28 mouse cellular contexts compared by ENCODE assay signal in genomic region chr4:4699102-4699501, GRCm38 (mm10).
"Had no signal": no experiment of that assay in that cellular context is flagged by ENCODE, and none has a peak within 500 bp of the region (broad histone marks: within the 10 kb centered on the region; RNA-seq: fewer than 3 reads in every experiment).

No protein-coding gene starts in this region.

- DNase-seq: gastrocnemius, adult 2 months; gastrocnemius, postnatal 10 days; gastrocnemius, postnatal 25 days; heart, adult 18-20 months; heart, postnatal 10 days; heart, postnatal 4 days; kidney, adult 18-20 months; kidney, adult 8-10 months; kidney, postnatal 10 days; kidney, postnatal 25 days; kidney, postnatal 4 days; liver; liver, embryonic 13.5 days had no signal

- ATAC-seq: hindbrain, embryonic 16.5 days; inflammation-experienced regulatory T-cells, adult 6 months; intestine, embryonic 15.5 days; intestine, postnatal 0 days had no signal

- H3K36me3 ChIP-seq: heart, embryonic 10.5 days; heart, embryonic 12.5 days; hindbrain, embryonic 10.5 days; hindbrain, embryonic 12.5 days; intestine, embryonic 15.5 days; limb, embryonic 10.5 days; limb, embryonic 12.5 days; liver, embryonic 13.5 days; liver, embryonic 15.5 days had no signal

- H3K4me3 ChIP-seq: gastrocnemius, adult 2 months; heart, embryonic 10.5 days; heart, embryonic 12.5 days; hindbrain, embryonic 10.5 days; hindbrain, embryonic 12.5 days; intestine, embryonic 15.5 days; layer of hippocampus, adult 2 months; left cerebral cortex, adult 2 months; limb, embryonic 10.5 days; limb, embryonic 12.5 days; liver, embryonic 13.5 days; liver, embryonic 15.5 days had no signal

- H3K27me3 ChIP-seq: heart, embryonic 12.5 days; hindbrain, embryonic 12.5 days; intestine, embryonic 15.5 days; limb, embryonic 12.5 days; liver, embryonic 13.5 days; liver, embryonic 15.5 days had no signal

- H3K9me3 ChIP-seq: heart, embryonic 10.5 days; heart, embryonic 12.5 days; hindbrain, embryonic 10.5 days; hindbrain, embryonic 12.5 days; intestine, embryonic 15.5 days; limb, embryonic 10.5 days; limb, embryonic 12.5 days; liver, embryonic 13.5 days; liver, embryonic 15.5 days had no signal

- H3K4me1 ChIP-seq: heart, embryonic 10.5 days; heart, embryonic 12.5 days; hindbrain, embryonic 10.5 days; hindbrain, embryonic 12.5 days; intestine, embryonic 15.5 days; limb, embryonic 10.5 days; limb, embryonic 12.5 days; liver, embryonic 13.5 days; liver, embryonic 15.5 days had no signal

- H3K27ac ChIP-seq: gastrocnemius, adult 2 months; heart, embryonic 10.5 days; hindbrain, embryonic 10.5 days; hindbrain, embryonic 12.5 days; hindbrain, embryonic 14.5 days; intestine, embryonic 15.5 days; layer of hippocampus, adult 2 months; left cerebral cortex, adult 2 months; limb, embryonic 10.5 days; limb, embryonic 12.5 days; liver, embryonic 13.5 days; liver, embryonic 15.5 days had no signal

- H3K9ac ChIP-seq: heart, embryonic 12.5 days; hindbrain, embryonic 12.5 days; hindbrain, embryonic 14.5 days; intestine, embryonic 15.5 days; limb, embryonic 12.5 days; liver, embryonic 13.5 days; liver, embryonic 15.5 days had no signal

- H3K4me2 ChIP-seq: heart, embryonic 12.5 days; hindbrain, embryonic 12.5 days; hindbrain, embryonic 14.5 days; intestine, embryonic 15.5 days; limb, embryonic 12.5 days; liver, embryonic 11.5 days; liver, embryonic 13.5 days; liver, embryonic 15.5 days had no signal
